Comparison of ENCODE assay signal across 16 mouse cellular contexts in genomic region chr17:10534206-10534605, GRCm38 (mm10).
DNase-seq lines count a peak whose midpoint lies in the region; ATAC-seq and TF ChIP-seq lines count a peak whose summit lies in the region.
"Had no signal": no experiment of that assay in that cellular context is flagged by ENCODE, and none has a peak within 500 bp of the region (broad histone marks: within the 10 kb centered on the region; RNA-seq: fewer than 3 reads in every experiment).

No protein-coding gene starts in this region.

- no peak for TF ChIP-seq POLR2A in bone marrow macrophage, adult 2 months (IDR thresholded peaks at IDR 0.05; ENCODE audit: borderline replicate concordance, low read depth, low read length)
- no peak for TF ChIP-seq POLR2A in brain, embryonic 14.5 days (IDR thresholded peaks at IDR 0.05; ENCODE audit: borderline replicate concordance, extremely low read depth, insufficient read depth, insufficient read length, poor library complexity, severe bottlenecking)

- H3K4me1 ChIP-seq in hindbrain, embryonic 13.5 days (replicated peaks), result peaks cover 26% of the 10 kb centered on the region
- H3K4me1 ChIP-seq in hindbrain, embryonic 10.5 days (replicated peaks), result 0 out of 2 replicates have a peak, but pooled peaks cover 8% of the 10 kb centered on the region
- H3K4me1 ChIP-seq in bone marrow macrophage, adult 2 months (ENCODE audit: control insufficient read depth, insufficient read depth, low read length), result peaks cover 26% of the 10 kb centered on the region
- H3K4me1 ChIP-seq: embryonic facial prominence, embryonic 12.5 days; limb, embryonic 12.5 days; megakaryocyte, embryonic 14.5 days had no signal

- ATAC-seq in hindbrain, embryonic 13.5 days (ENCODE audit: low FRiP score), result no peak; the same call in 1 of the 2 replicates
- ATAC-seq: intestine, embryonic 16.5 days; liver, postnatal 0 days; Patski had no signal

- H3K79me2 ChIP-seq in macrophage (ENCODE audit: inconsistent target), result no peaks in the 10 kb centered on the region

- no peak overlapping the region for H3K4me3 ChIP-seq in hindbrain, embryonic 13.5 days
- no peak overlapping the region for H3K4me3 ChIP-seq in hindbrain, embryonic 10.5 days
- H3K4me3 ChIP-seq in bone marrow macrophage, adult 2 months (ENCODE audit: insufficient read depth, low read length), result no peak overlapping the region
- no peak overlapping the region for H3K4me3 ChIP-seq in macrophage (ENCODE audit: inconsistent target)
- H3K4me3 ChIP-seq: embryonic facial prominence, embryonic 12.5 days; limb, embryonic 12.5 days; megakaryocyte, embryonic 14.5 days had no signal

- no peak overlapping the region for H3K4me2 ChIP-seq in hindbrain, embryonic 13.5 days
- H3K4me2 ChIP-seq: embryonic facial prominence, embryonic 12.5 days; limb, embryonic 12.5 days had no signal

- no peak for DNase-seq in hindbrain, embryonic 10.5 days (ENCODE audit: low spot score)
- DNase-seq in brain, embryonic 14.5 days (ENCODE audit: low read depth), result peak; percentile 78
- no peak for DNase-seq in spleen, postnatal 4 days (ENCODE audit: low spot score in 2 of 2)
- DNase-seq in adrenal gland, postnatal 25 days, result no peak
- DNase-seq: kidney, postnatal 14 days; layer of hippocampus, postnatal 36 days; liver, postnatal 0 days had no signal

- no peak overlapping the region for H3K9ac ChIP-seq in hindbrain, embryonic 13.5 days
- H3K9ac ChIP-seq: embryonic facial prominence, embryonic 12.5 days; limb, embryonic 12.5 days; liver, postnatal 0 days had no signal

- H3K9me3 ChIP-seq in hindbrain, embryonic 13.5 days, result no peaks in the 10 kb centered on the region
- H3K9me3 ChIP-seq in hindbrain, embryonic 10.5 days, result no peaks in the 10 kb centered on the region
- H3K9me3 ChIP-seq: embryonic facial prominence, embryonic 12.5 days; limb, embryonic 12.5 days; megakaryocyte, embryonic 14.5 days had no signal

- no peaks in the 10 kb centered on the region for H3K36me3 ChIP-seq in hindbrain, embryonic 13.5 days
- no peaks in the 10 kb centered on the region for H3K36me3 ChIP-seq in hindbrain, embryonic 10.5 days
- H3K36me3 ChIP-seq in macrophage (ENCODE audit: inconsistent target), result no peaks in the 10 kb centered on the region
- H3K36me3 ChIP-seq: embryonic facial prominence, embryonic 12.5 days; limb, embryonic 12.5 days had no signal

- H3K27me3 ChIP-seq in hindbrain, embryonic 13.5 days, result no peaks in the 10 kb centered on the region
- no peaks in the 10 kb centered on the region for H3K27me3 ChIP-seq in hindbrain, embryonic 10.5 days (ENCODE audit: insufficient read depth, poor library complexity, severe bottlenecking)
- H3K27me3 ChIP-seq: CH12.LX; embryonic facial prominence, embryonic 12.5 days; Patski had no signal

- no peak for TF ChIP-seq CTCF in bone marrow macrophage, adult 2 months (IDR thresholded peaks at IDR 0.05; ENCODE audit: low read depth, low read length)
- no peak for TF ChIP-seq CTCF in brain, embryonic 14.5 days (IDR thresholded peaks at IDR 0.05; ENCODE audit: borderline replicate concordance, extremely low read depth, insufficient read depth, insufficient read length)

- peak overlapping the region; percentile 76 for H3K27ac ChIP-seq in hindbrain, embryonic 13.5 days
- H3K27ac ChIP-seq in hindbrain, embryonic 10.5 days, result no peak overlapping the region
- peak overlapping the region; percentile 8; the same call in 1 of the 2 replicates for H3K27ac ChIP-seq in bone marrow macrophage, adult 2 months (ENCODE audit: insufficient read depth, low read depth, low read length)
- peak overlapping the region; percentile 24 for H3K27ac ChIP-seq in macrophage
- H3K27ac ChIP-seq: embryonic facial prominence, embryonic 12.5 days; limb, embryonic 12.5 days had no signal

- 42% methylated on average over 8 of the region's 8 CpGs for WGBS in hindbrain, embryonic 13.5 days
- 68% methylated on average over 8 of the region's 8 CpGs for WGBS in hindbrain, embryonic 10.5 days
- 80% methylated on average over 8 of the region's 8 CpGs for WGBS in macrophage (ENCODE audit: missing documents)
